Mouse (Mus musculus): Measurements from ENCODE around the gene Gpd1.

DNA sequence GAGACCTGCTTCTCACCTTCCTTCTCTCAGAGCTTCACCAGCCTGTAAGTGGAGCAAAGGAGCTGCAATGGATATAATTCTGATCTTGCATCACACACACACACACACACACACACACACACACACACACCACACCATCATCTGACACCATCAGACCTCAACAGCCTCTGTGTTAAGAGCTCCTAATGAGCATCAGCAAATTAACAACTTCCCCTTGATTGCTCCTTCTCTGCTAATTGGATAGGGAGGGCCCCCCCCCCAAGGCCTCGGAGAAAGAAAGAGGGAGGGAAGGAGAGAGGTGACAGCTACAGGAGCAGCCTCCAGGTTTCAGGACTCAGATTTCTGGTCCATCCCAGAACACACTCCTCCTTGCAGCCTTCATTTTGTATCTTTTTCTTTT is 47.9 kb upstream of the Gpd1 start:
- TF ChIP-seq GATA1 (IDR thresholded peaks at IDR 0.05; ENCODE audit: borderline replicate concordance, low read length) (no peak), FLI1 (IDR thresholded peaks at IDR 0.05; ENCODE audit: low read length) (no peak)

Measured in megakaryocyte, embryonic 14.5 days (primary cell).